In genomic region chr4:119966105-119967072, GRCm38 (mm10) we compare ENCODE assay signal across 8 mouse cellular contexts.
A peak's percentile ranks its signal among the peaks of the same experiment; 100 is the strongest.
DNase-seq lines count a peak whose midpoint lies in the region; ATAC-seq and TF ChIP-seq lines count a peak whose summit lies in the region.

No protein-coding gene starts in this region.

- H3K79me2 ChIP-seq in liver, adult 2 months (ENCODE audit: control insufficient read depth, insufficient read depth, low read length): no peaks in the 10 kb centered on the region

- TF ChIP-seq POLR2A in liver, adult 2 months (IDR thresholded peaks at IDR 0.05; ENCODE audit: extremely low read depth, insufficient read depth, low read length): no peak

- no peak overlapping the region for H3K4me3 ChIP-seq in liver, embryonic 11.5 days (ENCODE audit: low read depth, low read length)
- no peak overlapping the region for H3K4me3 ChIP-seq in liver, adult 2 months (ENCODE audit: insufficient read depth, low read depth, low read length)
- H3K4me3 ChIP-seq in forebrain, embryonic 14.5 days (ENCODE audit: low read depth, low read length): no peak overlapping the region
- H3K4me3 ChIP-seq in neural tube, embryonic 15.5 days (replicated peaks): no peak overlapping the region

- no peak overlapping the region for H3K9ac ChIP-seq in liver, embryonic 11.5 days (ENCODE audit: low read depth, low read length)
- H3K9ac ChIP-seq in liver, adult 2 months (ENCODE audit: low read depth, low read length): no peak overlapping the region
- no peak overlapping the region for H3K9ac ChIP-seq in forebrain, embryonic 14.5 days (ENCODE audit: low read length)
- H3K9ac ChIP-seq in neural tube, embryonic 15.5 days (replicated peaks): no peak overlapping the region

- peak; percentile 12 for DNase-seq in liver
- no peak for DNase-seq in liver, embryonic 11.5 days (ENCODE audit: low spot score)
- peak; percentile 13 for DNase-seq in liver, adult 2 months (ENCODE audit: extremely low read depth, low read depth, low spot score)
- DNase-seq in right cerebral cortex, postnatal 10 days (ENCODE audit: low spot score in 2 of 2): peak; percentile 74 to 85
- DNase-seq in forebrain, embryonic 14.5 days (ENCODE audit: low spot score): no peak
- DNase-seq in Muller cell, postnatal 12 days (ENCODE audit: inconsistent ontology term): no peak

- no peaks in the 10 kb centered on the region for H3K9me3 ChIP-seq in liver, embryonic 11.5 days (ENCODE audit: control insufficient read depth, low read length)
- no peaks in the 10 kb centered on the region for H3K9me3 ChIP-seq in forebrain, embryonic 14.5 days (replicated peaks; ENCODE audit: control insufficient read depth, low read length)
- H3K9me3 ChIP-seq in neural tube, embryonic 15.5 days (replicated peaks): no peaks in the 10 kb centered on the region

- no peak; the same call in 1 of the 2 replicates for ATAC-seq in liver, embryonic 11.5 days (replicated peaks; ENCODE audit: low FRiP score)
- ATAC-seq in granulocyte monocyte progenitor cell, adult 5-6 weeks (replicated peaks; ENCODE audit: poor library complexity, severe bottlenecking): peak; percentile 72
- no peak for ATAC-seq in forebrain, embryonic 14.5 days
- ATAC-seq in neural tube, embryonic 15.5 days (ENCODE audit: low FRiP score): no peak

- H3K4me1 ChIP-seq in liver, embryonic 11.5 days (replicated peaks; ENCODE audit: control insufficient read depth, insufficient read depth, low read length): no peaks in the 10 kb centered on the region
- H3K4me1 ChIP-seq in liver, adult 2 months (ENCODE audit: control insufficient read depth, insufficient read depth, low read length): peaks cover 4% of the 10 kb centered on the region; the same call in 1 of the 2 replicates
- H3K4me1 ChIP-seq in forebrain, embryonic 14.5 days (ENCODE audit: control insufficient read depth, insufficient read depth, low read length): peaks cover 21% of the 10 kb centered on the region
- peaks cover 24% of the 10 kb centered on the region for H3K4me1 ChIP-seq in neural tube, embryonic 15.5 days

- H3K27me3 ChIP-seq in liver, embryonic 11.5 days (replicated peaks; ENCODE audit: control insufficient read depth, insufficient read depth, low read length): no peaks in the 10 kb centered on the region
- H3K27me3 ChIP-seq in liver, adult 2 months (ENCODE audit: control insufficient read depth, insufficient read depth, low read length): no peaks in the 10 kb centered on the region
- H3K27me3 ChIP-seq in forebrain, embryonic 14.5 days (replicated peaks; ENCODE audit: control insufficient read depth, insufficient read depth, low read length): no peaks in the 10 kb centered on the region
- H3K27me3 ChIP-seq in neural tube, embryonic 15.5 days (replicated peaks): no peaks in the 10 kb centered on the region; the same call in 1 of the 2 replicates

- H3K27ac ChIP-seq in liver, embryonic 11.5 days (ENCODE audit: low read depth, low read length): no peak overlapping the region
- H3K27ac ChIP-seq in liver, adult 2 months (replicated peaks; ENCODE audit: insufficient read depth, low read depth, low read length): no peak overlapping the region
- H3K27ac ChIP-seq in forebrain, embryonic 14.5 days (ENCODE audit: low read depth, low read length): no peak overlapping the region
- no peak overlapping the region for H3K27ac ChIP-seq in neural tube, embryonic 15.5 days (replicated peaks)

- TF ChIP-seq CTCF in liver, adult 2 months (IDR thresholded peaks at IDR 0.05; ENCODE audit: low read depth, low read length): no peak

- H3K4me2 ChIP-seq in liver, embryonic 11.5 days: no peak overlapping the region
- no peak overlapping the region for H3K4me2 ChIP-seq in forebrain, embryonic 14.5 days (ENCODE audit: low read length)
- no peak overlapping the region for H3K4me2 ChIP-seq in neural tube, embryonic 15.5 days

- WGBS in liver, embryonic 11.5 days: 47% methylated on average over 20 of the region's 20 CpGs
- WGBS in liver, adult 2 months: 58% methylated on average over 20 of the region's 20 CpGs
- WGBS in forebrain, embryonic 14.5 days: 65% methylated on average over 20 of the region's 20 CpGs
- 64% methylated on average over 20 of the region's 20 CpGs for WGBS in neural tube, embryonic 15.5 days

- no peaks in the 10 kb centered on the region for H3K36me3 ChIP-seq in liver, embryonic 11.5 days (ENCODE audit: control insufficient read depth, insufficient read depth, low read length)
- H3K36me3 ChIP-seq in liver, adult 2 months (ENCODE audit: control insufficient read depth, insufficient read depth, low read length): no peaks in the 10 kb centered on the region
- H3K36me3 ChIP-seq in forebrain, embryonic 14.5 days (ENCODE audit: control insufficient read depth, insufficient read depth, low read length): no peaks in the 10 kb centered on the region
- H3K36me3 ChIP-seq in neural tube, embryonic 15.5 days: no peaks in the 10 kb centered on the region

Comparison
In these comparisons a context has a peak if more than half of its experiments do, and no peak if none do; other contexts are left out.
1. DNase-seq: peak in liver (single experiment), liver, adult 2 months (single experiment) and right cerebral cortex, postnatal 10 days (2 of 2); none in liver, embryonic 11.5 days (single experiment), forebrain, embryonic 14.5 days (single experiment) and Muller cell, postnatal 12 days (single experiment).